Mouse (Mus musculus) cerebellum, postnatal 25 days (tissue): ENCODE data around the gene Mcf2l.
A peak's percentile ranks its signal among the peaks of the same experiment; 100 is the strongest.

Experiments used
- DNase-seq, 2 experiments: peaks; one replicate each; pipeline ENCODE4 v3.0.0; 2021; ENCODE audit warnings: mixed read lengths in 2 of 2

The Mcf2l gene

GRCm38 (mm10) chr8:12915187-12916006 is 41.8 kb downstream of the Mcf2l start:
- DNase-seq: peak; percentile 74 to 82

DNA sequence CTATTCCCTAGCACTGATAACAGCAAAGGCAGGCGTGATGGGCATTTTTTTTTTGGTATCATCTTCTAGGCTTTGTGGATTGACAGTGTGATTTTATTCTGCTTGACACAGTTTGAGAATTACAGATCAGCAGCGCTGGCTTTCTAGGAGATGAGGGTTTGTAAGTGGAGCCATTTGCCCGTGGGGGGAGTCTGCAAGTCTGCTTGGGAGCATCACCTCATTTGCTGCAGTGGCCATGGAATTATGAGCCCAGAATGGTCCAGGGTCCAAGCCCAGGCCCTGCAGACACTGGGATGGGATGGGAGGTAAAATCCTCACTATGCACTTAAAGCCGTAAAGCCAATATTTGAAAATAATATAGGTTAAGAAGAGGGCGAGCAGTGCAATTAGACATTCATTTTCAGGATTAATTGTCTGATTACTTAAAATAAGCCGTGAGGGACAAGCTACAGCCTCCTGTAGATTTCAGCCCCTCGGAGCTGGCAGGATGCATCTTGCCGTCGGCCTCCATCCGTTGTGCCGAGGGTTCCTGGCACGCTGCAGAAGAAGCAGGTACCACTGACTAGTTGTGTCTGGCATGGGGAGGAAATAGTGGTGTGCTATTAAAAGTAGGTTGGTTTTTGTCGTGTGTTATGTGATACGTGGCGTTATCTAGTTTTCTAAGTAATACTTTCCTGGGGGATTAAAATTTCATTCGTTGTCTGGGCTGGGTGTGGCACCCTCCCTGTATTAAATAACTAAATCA is 42.7 kb downstream of the Mcf2l start:
- DNase-seq: peak; percentile 63 to 70

DNA sequence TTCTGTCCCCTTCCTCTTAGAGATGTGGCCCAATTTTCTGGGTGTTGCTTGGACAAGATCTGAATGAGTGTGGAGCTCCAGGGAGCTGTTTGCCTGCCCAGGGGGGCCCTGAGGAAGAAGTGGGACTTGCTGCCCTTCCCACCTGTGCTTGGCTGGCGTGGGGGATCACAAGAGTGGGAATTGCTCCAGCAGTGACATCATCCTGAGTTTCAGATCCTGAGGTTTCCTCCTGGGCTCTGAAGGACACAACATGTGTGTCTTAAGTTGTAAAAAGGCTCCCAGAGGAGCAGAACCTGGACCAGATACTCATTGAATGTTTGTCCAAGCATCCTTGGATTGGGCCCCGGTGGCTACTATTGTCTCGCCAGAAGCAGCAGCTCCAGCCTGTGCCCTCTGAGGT is 43.4 kb downstream of the Mcf2l start:
- DNase-seq: peak; percentile 69 to 76

GRCm38 (mm10) chr8:12917831-12918230 is 44.2 kb downstream of the Mcf2l start:
- DNase-seq: peak in 1 of 2 experiments; percentile 54

DNA sequence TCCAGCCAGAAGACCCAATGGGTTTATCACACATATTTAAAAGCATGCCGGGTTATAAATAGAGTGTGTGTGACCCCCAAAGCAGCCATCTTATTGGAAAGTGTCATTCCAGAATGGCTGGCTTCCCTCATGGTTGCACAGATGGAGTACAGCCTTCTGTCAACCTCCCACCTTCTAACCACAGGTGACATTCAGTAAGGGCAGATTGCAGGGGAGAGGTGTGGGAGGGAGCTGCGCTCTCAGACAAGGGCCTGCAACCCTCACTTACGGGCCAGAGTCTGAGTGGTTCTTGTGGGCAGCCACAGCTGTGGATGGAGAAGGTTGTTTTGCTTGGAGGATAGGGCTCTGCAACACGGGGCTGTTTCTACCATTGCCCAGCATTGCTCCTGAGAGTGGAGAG is 47.0 kb downstream of the Mcf2l start:
- peak; percentile 40 to 53 for DNase-seq

GRCm38 (mm10) chr8:12925051-12925450 is 51.4 kb downstream of the Mcf2l start:
- DNase-seq: no peak

DNA sequence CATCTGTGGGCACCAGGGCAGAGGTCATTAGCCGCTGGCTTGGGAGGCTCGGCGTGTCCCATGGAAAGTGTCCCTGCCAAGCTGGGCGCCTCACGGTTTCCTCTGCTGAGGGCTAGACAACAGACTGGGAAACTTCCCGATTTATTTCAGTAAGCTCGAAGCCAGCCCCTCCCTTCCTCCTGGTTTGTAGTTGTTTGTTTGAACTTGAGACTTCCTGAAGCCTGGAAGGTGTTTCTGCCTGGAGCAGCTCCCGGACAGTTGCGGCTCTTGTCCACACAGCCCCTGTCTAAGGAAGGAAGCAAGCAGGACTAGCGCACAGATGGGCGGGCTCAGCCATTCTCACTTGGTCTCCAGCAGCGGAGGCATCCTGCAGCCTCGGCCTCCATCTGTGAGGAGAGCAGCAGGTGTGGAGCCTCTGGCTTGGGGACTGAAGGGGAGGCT is 52.4 kb downstream of the Mcf2l start:
- DNase-seq: peak; percentile 50 to 53

DNA sequence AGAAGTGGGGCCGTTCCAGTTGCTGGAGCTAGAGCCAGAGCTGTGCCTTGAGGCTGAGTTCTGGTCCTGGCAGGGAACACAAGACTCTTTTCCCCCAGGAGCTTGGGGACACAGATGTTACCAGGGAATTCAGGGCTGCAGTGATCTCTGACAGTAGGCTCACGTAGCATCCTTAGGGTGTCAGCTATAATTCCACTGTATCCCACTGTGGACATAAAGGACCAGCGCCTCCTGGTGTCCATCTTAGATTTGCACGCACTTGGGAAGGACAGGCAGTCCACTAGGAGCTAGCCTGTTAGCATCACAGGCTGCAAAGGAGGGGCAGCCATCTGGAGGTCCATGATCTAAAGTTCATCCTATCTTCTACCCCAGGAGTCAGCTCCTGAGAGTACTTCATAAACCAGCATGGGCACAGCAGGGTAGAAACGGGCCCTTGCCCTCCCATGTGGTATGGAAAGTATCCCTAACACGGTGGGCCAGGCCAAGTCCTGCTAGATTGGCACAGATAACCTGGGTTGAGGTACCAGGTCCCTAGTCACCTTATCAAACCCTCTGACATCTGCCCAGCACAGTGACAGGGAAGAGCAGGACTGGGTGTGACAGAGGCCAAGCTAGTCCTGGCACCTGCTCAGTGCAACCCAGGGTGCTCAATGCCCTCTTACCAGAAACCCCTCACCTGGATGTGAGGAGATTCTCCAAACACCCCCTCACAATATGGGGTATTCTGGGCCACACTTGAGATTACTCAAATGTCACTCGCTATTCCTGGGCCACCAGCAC is 53.8 kb downstream of the Mcf2l start:
- peak; percentile 83 to 91 for DNase-seq

DNA sequence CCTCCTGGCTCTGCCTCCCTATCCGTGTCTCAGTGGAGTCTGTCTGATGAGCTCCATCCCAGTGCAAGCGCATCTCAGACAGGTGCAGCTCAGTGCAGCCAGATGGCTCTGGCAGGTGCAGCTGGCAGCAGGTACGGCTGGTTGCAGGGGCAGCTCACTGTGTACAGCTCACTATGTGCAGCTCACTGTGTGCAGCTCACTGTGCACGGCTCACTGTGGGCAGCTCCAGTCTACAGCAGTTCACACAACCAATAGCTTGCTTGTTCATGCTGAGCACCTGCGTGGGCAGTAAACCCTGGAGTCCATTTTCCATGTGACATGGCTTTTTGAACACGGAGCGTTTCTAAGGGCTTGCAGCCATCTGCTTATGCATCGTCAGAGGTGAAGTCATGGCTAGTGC is 54.4 kb downstream of the Mcf2l start:
- DNase-seq: peak; percentile 70 to 77

- peak in 1 of 2 experiments; percentile 22 for DNase-seq
Observed at GRCm38 (mm10) chr8:12928931-12929330, 55.3 kb downstream of the Mcf2l start.

DNA sequence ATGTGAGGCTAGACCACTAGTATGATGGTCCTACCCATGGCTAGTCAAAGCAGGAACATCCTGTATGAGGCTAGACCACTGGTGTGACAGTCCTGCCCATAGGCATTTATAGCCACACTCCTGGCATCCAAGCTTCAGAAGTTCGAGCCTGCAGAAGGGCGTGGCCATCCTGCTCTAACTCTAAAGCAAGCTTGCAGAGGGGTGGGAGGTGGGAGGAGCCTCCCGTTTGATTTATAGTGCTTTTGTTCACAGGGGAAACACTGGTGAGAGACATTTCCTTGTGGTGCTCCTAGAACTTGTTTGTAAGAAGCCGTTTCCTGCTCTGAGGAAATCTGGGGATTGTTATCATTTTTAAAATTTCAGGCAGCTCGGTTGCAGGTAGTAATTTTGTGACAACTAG is 56.7 kb downstream of the Mcf2l start:
- no peak for DNase-seq

GRCm38 (mm10) chr8:12931426-12931825 is 57.8 kb downstream of the Mcf2l start:
- no peak for DNase-seq

DNA sequence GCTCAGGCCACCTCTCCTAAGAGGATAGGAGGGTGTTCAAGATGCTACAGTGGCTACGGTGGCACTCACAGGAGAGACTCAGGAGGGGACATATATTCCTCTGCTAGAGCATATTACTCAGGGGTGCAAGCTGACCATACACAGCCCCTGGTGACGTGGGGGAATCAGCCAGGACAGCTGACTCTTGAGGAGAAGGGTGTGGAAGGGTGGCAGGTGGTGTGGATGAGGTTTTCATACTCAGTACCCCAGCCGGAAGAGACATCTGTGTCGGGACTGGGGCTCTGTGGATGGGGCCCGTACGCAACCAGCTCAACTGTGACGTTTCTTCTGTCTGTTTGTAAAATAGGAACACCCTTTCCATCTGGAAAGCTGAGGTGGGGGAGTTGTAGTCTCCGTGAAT is 58.9 kb downstream of the Mcf2l start:
- DNase-seq: no peak

- DNase-seq: no peak
Observed at GRCm38 (mm10) chr8:12933765-12934164, 60.2 kb downstream of the Mcf2l start.

- DNase-seq: no peak
Observed at GRCm38 (mm10) chr8:12934453-12935043, 60.9 kb downstream of the Mcf2l start.

GRCm38 (mm10) chr8:12940549-12940948 is 66.9 kb downstream of the Mcf2l start:
- peak; percentile 57 to 65 for DNase-seq

DNA sequence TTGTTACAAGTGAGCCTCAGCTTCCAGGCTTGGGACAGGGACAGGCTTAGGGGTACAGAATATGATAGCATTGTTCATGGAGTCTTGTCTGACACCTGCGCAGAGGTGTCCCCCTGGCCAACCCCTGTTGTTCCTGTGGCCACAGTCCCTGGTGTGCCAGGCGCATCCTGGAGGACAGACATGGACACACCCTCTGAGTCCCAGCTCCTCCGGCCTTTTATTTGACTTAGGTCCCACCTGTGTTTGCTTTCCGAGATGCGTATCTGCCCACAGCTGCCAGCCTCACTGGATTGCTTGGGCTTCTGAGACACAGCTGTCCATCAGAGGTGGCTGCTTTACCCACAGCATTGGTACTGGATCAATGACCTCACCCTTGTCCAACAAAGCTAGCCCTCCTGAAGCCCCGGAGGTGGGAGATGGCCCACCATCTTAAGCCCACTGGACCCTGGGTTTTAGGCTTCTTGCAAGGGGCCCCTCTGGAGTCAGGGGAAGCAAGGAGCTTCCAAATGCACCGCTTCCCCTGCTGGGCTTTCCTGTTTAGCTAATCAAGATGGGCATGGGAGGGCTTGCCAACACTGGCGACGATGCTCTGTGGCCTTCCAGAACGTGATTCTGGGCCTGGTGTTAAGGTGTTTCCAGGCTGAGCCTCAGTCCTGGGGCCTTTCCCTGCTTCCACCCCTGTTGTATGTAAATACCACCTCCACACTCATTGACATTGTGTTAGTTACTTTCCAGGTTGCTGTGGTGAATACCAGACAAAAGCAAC is 67.7 kb downstream of the Mcf2l start:
- peak in 1 of 2 experiments; percentile 51 for DNase-seq

DNA sequence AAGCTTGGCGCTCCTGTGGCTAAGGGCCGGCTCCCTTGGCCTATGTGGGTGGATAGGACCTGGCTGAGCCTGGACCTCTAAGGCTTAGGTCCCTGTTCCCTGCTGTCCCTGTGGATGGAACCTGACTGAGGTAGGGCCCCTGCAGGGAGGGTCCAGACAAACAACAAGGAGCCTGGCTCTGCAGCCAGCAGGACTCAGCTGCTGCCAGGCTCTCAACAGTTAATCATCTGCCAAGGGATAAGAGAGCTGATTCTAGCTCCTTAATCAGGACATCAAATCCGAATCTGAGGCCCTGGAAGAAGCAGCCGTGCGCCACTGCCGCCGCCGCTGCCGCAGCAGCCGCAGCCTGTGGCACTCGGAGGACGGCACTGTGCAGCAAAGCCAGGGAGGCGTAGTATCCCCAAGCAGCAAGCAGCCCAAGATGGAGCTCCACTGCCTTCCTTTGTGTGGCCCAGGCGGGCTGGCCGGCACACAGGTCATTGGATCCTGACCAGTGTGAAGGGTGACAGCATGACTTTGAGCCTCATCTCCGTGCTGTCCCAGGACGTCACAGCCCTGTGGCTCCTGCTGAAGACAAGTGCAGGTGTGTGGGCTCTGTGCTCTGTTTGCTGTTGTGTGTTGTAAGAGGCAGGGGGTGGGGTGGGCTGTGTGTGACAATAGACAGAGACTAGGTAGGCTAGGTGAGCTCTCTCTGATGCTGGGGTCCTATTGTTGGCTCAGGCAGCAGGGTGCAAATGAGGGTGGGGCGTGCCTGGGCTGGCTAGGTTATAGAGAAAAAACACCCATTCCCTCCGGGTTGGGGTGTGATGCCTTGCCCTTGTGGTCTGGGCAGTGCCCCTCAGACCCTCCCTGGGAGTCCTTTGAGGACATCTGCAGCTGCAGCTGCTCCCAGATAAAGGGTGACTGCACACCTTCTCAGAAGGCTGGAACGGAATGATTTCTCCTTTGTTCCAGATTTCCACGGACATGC is 74.3 kb downstream of the Mcf2l start:
- DNase-seq: peak; percentile 60 to 61

- peak; percentile 54 to 61 for DNase-seq
Observed at GRCm38 (mm10) chr8:12948574-12948961, 75.0 kb downstream of the Mcf2l start.

DNA sequence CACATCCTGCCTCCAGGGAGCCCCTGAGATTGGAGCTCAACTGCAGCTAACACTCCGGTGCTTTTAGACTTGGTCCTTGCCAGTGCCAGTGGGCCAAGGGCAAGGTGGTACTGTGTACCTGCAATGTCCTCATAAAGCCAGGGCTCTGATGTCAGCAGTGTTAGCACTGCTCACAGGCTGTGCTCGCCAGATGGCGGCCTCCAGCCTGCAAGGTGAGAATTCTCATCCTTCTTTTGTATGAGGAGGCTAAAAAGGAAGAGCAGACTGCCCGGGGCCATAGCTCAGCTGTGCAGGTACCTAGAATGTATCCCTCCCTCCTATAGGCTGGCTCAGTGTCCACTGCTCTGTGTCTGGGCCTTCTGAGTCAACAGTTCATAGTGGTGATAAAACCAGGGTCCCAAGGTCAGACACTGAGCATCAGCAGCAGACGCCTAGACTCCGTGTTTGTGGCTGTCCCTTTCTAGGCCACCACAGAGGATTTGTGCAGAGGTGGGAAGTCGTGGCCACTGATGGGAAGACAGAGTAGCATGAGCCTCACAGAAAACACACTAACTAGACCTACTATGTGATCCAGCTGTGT is 77.5 kb downstream of the Mcf2l start:
- peak; percentile 57 to 66 for DNase-seq
